Mouse (Mus musculus) olfactory bulb, adult 2 months (tissue): Measurements from ENCODE around the gene Slc7a8. TPM values are rescaled to one million over a fixed set of nuclear protein-coding genes. Genes with fewer than 3 reads are reported as not detected.
"Not testable (repeated sequence)": the region's sequence is repeated elsewhere in the genome, so short reads cannot be mapped to it uniquely, and the experiment has no call there.

ENCODE experiments used
- H3K27ac ChIP-seq: fragments of 200-500 bp; 2 replicates; pipeline ENCODE4 v1.5.1; 2012; ENCODE audit warnings: low read depth, low read length; ENCODE audit not compliant: insufficient read depth
- H3K4me1 ChIP-seq: fragments of 200-500 bp; 2 replicates; pipeline ENCODE4 v1.6.1; 2012; ENCODE audit warnings: low read length; ENCODE audit not compliant: control insufficient read depth, insufficient read depth
- H3K4me3 ChIP-seq: fragments of 200-500 bp; 2 replicates; pipeline ENCODE4 v1.5.1; 2012; ENCODE audit warnings: mild to moderate bottlenecking, low read depth, low read length, moderate library complexity; ENCODE audit not compliant: insufficient read depth
- CTCF ChIP-seq: fragments of 200-500 bp; IDR thresholded peaks from 2 replicates; pipeline ENCODE4 v1.5.1; 2012; ENCODE audit warnings: low read depth, mild to moderate bottlenecking, low read length, moderate library complexity; ENCODE audit not compliant: insufficient read depth
- POLR2A ChIP-seq: fragments of 200-500 bp; IDR thresholded peaks from 2 replicates; pipeline ENCODE4 v1.6.1; 2012; ENCODE audit warnings: mild to moderate bottlenecking, low read depth, low read length, moderate library complexity; ENCODE audit not compliant: insufficient read depth
- WGBS: fragments of 180-500 bp; shearing (Covaris S2); methylation state at CpG from one replicate; pipeline ENCODE4 v1.1.7; 2018; 5-methylcytosine and 5-hydroxymethylcytosine counted together
- polyA plus RNA-seq: library from polyadenylated mRNA; stranded (reverse); fragments of >200 nt; gene quantifications from 2 replicates; pipeline ENCODE4 v1.2.4, GENCODE M21; 2012; ENCODE audit warnings: low replicate concordance; ENCODE audit not compliant: missing spikeins, insufficient read depth, insufficient read length

The Slc7a8 gene
- polyA plus RNA-seq, 1 experiment, result not detected

- TF ChIP-seq POLR2A (no peak), CTCF (no peak)
- Histone ChIP-seq H3K27ac (no peak overlapping the region; the same call in 1 of the 2 replicates), H3K4me3 (no peak overlapping the region), H3K4me1 (peaks cover 13% of the 10 kb centered on the region)
- 65% methylated on average over 10 of the region's 10 CpGs for WGBS
These were observed 13.3 kb downstream of the Slc7a8 start for GRCm38 (mm10) chr14:54768314-54769067.

DNA sequence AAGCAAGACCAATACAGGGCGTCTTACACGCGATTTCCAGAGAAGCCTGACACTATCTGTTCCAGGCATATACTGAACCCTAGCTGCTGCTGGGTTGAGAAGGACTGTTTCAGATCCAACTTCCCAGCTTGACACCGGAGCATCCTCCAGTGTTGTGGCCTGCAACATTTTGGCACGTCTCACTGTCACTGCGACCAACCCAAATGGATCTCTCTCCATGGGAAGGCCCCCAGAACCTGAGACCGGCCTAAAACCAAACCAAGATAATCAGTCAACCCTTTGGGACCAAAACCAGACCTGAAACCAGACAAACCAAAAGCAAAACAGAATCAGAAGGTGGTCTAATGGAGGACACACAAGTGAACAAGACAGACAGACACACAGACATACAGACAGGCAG lies 14.8 kb downstream of the Slc7a8 start:
- H3K27ac ChIP-seq, H3K4me1 ChIP-seq, H3K4me3 ChIP-seq: not testable (repeated sequence)
- 88% methylated on average over 7 of the region's 7 CpGs for WGBS

DNA sequence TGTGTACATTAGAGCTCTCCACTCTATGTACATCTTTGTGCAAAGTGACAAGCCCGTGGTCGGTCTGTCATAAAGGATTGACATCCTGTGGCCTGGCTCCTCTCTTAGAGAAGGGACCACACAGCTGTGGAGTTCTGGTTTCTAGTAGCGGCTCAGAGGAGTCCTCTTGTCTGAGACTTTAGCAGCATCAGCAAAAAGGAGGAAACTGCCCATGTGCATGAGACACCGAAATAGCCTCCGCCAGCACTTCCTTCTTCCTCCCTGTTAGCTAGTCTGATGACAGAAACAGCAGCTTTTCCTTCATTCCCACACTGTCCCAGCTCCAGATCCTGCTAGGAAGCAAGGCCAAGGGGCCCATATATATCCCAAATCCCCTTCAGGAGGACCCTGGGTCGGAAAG lies 25.4 kb downstream of the Slc7a8 start:
- Histone ChIP-seq H3K4me3 (no peak overlapping the region), H3K27ac (no peak overlapping the region), H3K4me1 (peaks cover 7% of the 10 kb centered on the region)
- WGBS, result 82% methylated on average over 6 of the region's 6 CpGs
- TF ChIP-seq CTCF, result no peak
- TF ChIP-seq POLR2A, result no peak

- no peak overlapping the region for H3K4me3 ChIP-seq
These were observed 27.1 kb downstream of the Slc7a8 start for GRCm38 (mm10) chr14:54754602-54755018.

GRCm38 (mm10) chr14:54753986-54754601 lies 27.7 kb downstream of the Slc7a8 start:
- WGBS, result 67% methylated on average over 14 of the region's 14 CpGs
- H3K4me1 ChIP-seq, result peaks cover 7% of the 10 kb centered on the region
- no peak overlapping the region for H3K27ac ChIP-seq
- TF ChIP-seq CTCF (no peak), POLR2A (no peak)
- no peak overlapping the region for H3K4me3 ChIP-seq

More at GRCm38 (mm10) chr14:54754602-54755018, 27.1 kb downstream of the Slc7a8 start:
- H3K4me1 ChIP-seq, result peaks cover 7% of the 10 kb centered on the region
- TF ChIP-seq CTCF (no peak), POLR2A (no peak)
- H3K27ac ChIP-seq, result no peak overlapping the region
- 28% methylated on average over 6 of the region's 6 CpGs for WGBS

GRCm38 (mm10) chr14:54752938-54753337 lies 28.8 kb downstream of the Slc7a8 start:
- Histone ChIP-seq H3K27ac (no peak overlapping the region), H3K4me3 (no peak overlapping the region), H3K4me1 (peaks cover 11% of the 10 kb centered on the region)
- no peak for TF ChIP-seq POLR2A
- no peak for TF ChIP-seq CTCF
- 90% methylated on average over 6 of the region's 6 CpGs for WGBS

DNA sequence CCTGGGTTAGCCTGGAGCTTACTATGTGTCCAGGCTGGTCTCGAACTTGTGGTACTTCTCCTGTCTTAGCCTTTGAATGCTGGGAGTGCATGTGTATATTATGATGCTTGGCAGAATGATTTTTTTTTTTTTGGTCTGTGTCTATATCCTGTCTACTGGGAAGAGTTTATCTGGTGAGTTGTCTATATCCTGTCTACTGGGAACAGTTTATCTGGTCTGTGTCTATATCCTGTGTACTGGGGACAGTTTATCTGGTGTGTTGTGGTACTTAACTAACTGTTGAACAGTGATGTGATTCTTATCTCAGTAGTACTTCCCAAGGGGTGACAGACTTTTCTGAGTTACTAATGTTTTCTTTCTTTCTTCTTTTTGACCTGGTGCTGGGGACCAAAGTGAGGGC lies 30.0 kb downstream of the Slc7a8 start:
- peaks cover 12% of the 10 kb centered on the region for H3K4me1 ChIP-seq
- no peak overlapping the region for H3K27ac ChIP-seq
- WGBS, result 84% methylated on average over 1 of the region's 1 CpGs
- TF ChIP-seq CTCF, result no peak
- TF ChIP-seq POLR2A, result no peak
- H3K4me3 ChIP-seq, result no peak overlapping the region

- H3K27ac ChIP-seq, result no peak overlapping the region
- TF ChIP-seq POLR2A (no peak), CTCF (no peak)
- WGBS, result 72% methylated on average over 4 of the region's 4 CpGs
- H3K4me3 ChIP-seq, result no peak overlapping the region
- peaks cover 8% of the 10 kb centered on the region for H3K4me1 ChIP-seq
These were observed 32.5 kb downstream of the Slc7a8 start for GRCm38 (mm10) chr14:54749238-54749637.

DNA sequence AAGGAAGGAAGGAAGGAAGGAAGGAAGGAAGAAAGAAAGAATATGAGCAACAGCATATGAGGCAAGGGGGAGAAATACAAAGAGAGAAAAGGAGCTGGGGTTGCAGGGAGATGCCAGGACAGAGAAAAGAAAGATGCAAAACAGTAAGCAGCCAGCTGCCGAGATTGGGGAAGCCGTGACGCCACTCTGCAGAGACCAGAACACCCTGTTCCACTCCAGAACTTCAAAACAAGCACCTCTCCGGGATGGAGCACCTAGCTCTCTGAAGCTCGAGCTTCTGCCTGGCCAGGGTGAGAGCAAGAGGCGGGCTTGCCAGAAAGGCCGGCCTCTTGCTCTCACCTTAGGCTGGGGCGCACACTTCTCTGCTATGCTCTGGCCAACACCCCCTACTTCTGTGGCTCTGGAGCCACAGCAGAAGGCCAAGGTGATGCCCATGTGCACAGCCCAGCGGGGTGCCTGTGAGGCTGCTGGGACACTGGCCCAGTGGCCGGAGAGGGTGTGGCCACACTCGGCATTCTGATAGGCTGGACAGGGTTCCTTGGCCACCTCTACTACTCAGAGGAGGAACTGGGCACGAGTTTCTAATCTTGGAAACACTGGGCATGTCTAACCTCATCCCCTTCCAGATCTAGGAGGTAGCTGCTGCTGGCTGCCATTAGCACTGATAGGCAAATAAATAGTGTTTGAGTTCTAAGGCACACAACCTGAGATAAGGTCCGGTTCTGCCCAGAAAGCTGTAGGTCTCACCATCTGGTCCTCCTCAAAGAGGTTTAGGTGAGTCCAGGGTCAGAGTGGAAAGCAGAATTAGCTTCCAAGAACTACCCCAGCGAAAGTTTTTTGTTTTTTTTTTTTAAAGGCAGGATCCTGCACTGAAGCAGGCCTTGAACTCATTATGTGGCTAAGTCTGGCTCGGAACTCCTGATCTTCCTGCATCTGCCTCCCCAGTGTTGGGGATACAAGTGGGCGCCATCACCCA lies 33.5 kb downstream of the Slc7a8 start:
- 82% methylated on average over 16 of the region's 16 CpGs for WGBS
- TF ChIP-seq CTCF, result no peak
- no peak for TF ChIP-seq POLR2A
- H3K4me3 ChIP-seq, result no peak overlapping the region

More for the DNA sequence above, 33.5 kb downstream of the Slc7a8 start:
- peaks cover 8% of the 10 kb centered on the region for H3K4me1 ChIP-seq
- H3K27ac ChIP-seq, result no peak overlapping the region
